Mouse (Mus musculus): ENCODE measurements at regions not wholly inside any gene's neighbourhood (a gene's known extent, or its start where the extent isn't known, plus 50 kb on each side); places are given as distances from the start of the nearest gene placed in this dataset.

- DNase-seq = no peak
Observed at GRCm38 (mm10) chr3:38695836-38696235, 190.9 kb upstream of the Fat4 start.

- DNase-seq = no peak
Observed at GRCm38 (mm10) chr3:38692768-38693167, 194.0 kb upstream of the Fat4 start.

- DNase-seq = no peak
Observed at GRCm38 (mm10) chr3:38684247-38684991, 199.8 kb upstream of the Ankrd50 start.

GRCm38 (mm10) chr3:38663670-38664494 lies 179.2 kb upstream of the Ankrd50 start:
- DNase-seq = no peak

GRCm38 (mm10) chr3:38663023-38663422 lies 178.4 kb upstream of the Ankrd50 start:
- peak; percentile 15 for DNase-seq

GRCm38 (mm10) chr3:38656790-38657189 lies 172.1 kb upstream of the Ankrd50 start:
- DNase-seq = no peak

GRCm38 (mm10) chr3:38653928-38654327 lies 169.3 kb upstream of the Ankrd50 start:
- no peak for DNase-seq

- DNase-seq = no peak
Observed at GRCm38 (mm10) chr3:38652985-38653685, 168.5 kb upstream of the Ankrd50 start.

GRCm38 (mm10) chr3:38650176-38650575 lies 165.5 kb upstream of the Ankrd50 start:
- no peak for DNase-seq

GRCm38 (mm10) chr3:38648633-38649032 lies 164.0 kb upstream of the Ankrd50 start:
- DNase-seq = no peak

- no peak for DNase-seq
Observed at GRCm38 (mm10) chr3:38647737-38648330, 163.2 kb upstream of the Ankrd50 start.

GRCm38 (mm10) chr3:38641733-38642132 lies 157.1 kb upstream of the Ankrd50 start:
- no peak for DNase-seq

- no peak for DNase-seq
Observed at GRCm38 (mm10) chr3:38636806-38637205, 152.2 kb upstream of the Ankrd50 start.

- DNase-seq = no peak
Observed at GRCm38 (mm10) chr3:38633347-38633746, 148.7 kb upstream of the Ankrd50 start.

GRCm38 (mm10) chr3:38625575-38626184 lies 141.0 kb upstream of the Ankrd50 start:
- no peak for DNase-seq

- DNase-seq = no peak
Observed at GRCm38 (mm10) chr3:38617989-38618388, 133.3 kb upstream of the Ankrd50 start.

- DNase-seq = no peak
Observed at GRCm38 (mm10) chr3:38617217-38617616, 132.6 kb upstream of the Ankrd50 start.

GRCm38 (mm10) chr3:38613706-38614105 lies 129.1 kb upstream of the Ankrd50 start:
- peak; percentile 18 for DNase-seq

GRCm38 (mm10) chr3:38591531-38591930 lies 106.9 kb upstream of the Ankrd50 start:
- DNase-seq = no peak

GRCm38 (mm10) chr3:38588966-38589365 lies 104.3 kb upstream of the Ankrd50 start:
- DNase-seq = no peak

- DNase-seq = no peak
Observed at GRCm38 (mm10) chr3:38585509-38585908, 100.9 kb upstream of the Ankrd50 start.

GRCm38 (mm10) chr3:38579781-38580180 lies 95.1 kb upstream of the Ankrd50 start:
- DNase-seq = no peak

All from thymus, postnatal 25 days (tissue).